Mouse (Mus musculus) forebrain, embryonic 11.5 days (tissue): ENCODE results near the gene Fbxl16. TPM values are rescaled to one million over a fixed set of nuclear protein-coding genes. Genes with fewer than 3 reads are reported as not detected.

Experiments
- ATAC-seq: fragments of 200-750 bp; cut with Nextera tagmentation; replicated peaks from 2 replicates; pipeline ENCODE4 v1.8.0; 2017; ENCODE audit warnings: moderate TSS enrichment; ENCODE audit not compliant: low FRiP score
- DNase-seq: peaks from one replicate; pipeline ENCODE4 v3.0.0-alpha.2; 2017; ENCODE audit warnings: low spot score
- H3K27ac ChIP-seq: fragments of 300-500 bp; sonication (generic); 2 replicates; pipeline ENCODE4 v1.5.1; 2014; ENCODE audit warnings: low read depth, low read length
- H3K27me3 ChIP-seq: fragments of 300-500 bp; sonication (generic); 2 replicates; pipeline ENCODE4 v1.6.1; 2014; ENCODE audit warnings: mild to moderate bottlenecking, low read length, mixed read lengths; ENCODE audit not compliant: control insufficient read depth, insufficient read depth
- H3K36me3 ChIP-seq: fragments of 300-500 bp; sonication (generic); 2 replicates; pipeline ENCODE4 v1.6.1; 2014; ENCODE audit warnings: mild to moderate bottlenecking, low read length, moderate library complexity, mixed read lengths; ENCODE audit not compliant: control insufficient read depth, insufficient read depth
- H3K4me1 ChIP-seq: fragments of 300-500 bp; sonication (generic); replicated peaks from 2 replicates; pipeline ENCODE4 v1.6.1; 2014; ENCODE audit warnings: low read length, mixed read lengths; ENCODE audit not compliant: control insufficient read depth, insufficient read depth
- H3K4me2 ChIP-seq: fragments of 300-500 bp; sonication (generic); 2 replicates; pipeline ENCODE4 v1.6.1; 2014; ENCODE audit warnings: low read depth, mild to moderate bottlenecking, low read length, moderate library complexity, mixed read lengths; ENCODE audit not compliant: severe bottlenecking
- H3K4me3 ChIP-seq: fragments of 300-500 bp; sonication (generic); 2 replicates; pipeline ENCODE4 v1.5.1; 2014; ENCODE audit warnings: low read depth, low read length
- H3K9ac ChIP-seq: fragments of 300-500 bp; sonication (generic); 2 replicates; pipeline ENCODE4 v1.6.1; 2014; ENCODE audit warnings: low read length
- H3K9me3 ChIP-seq: fragments of 300-500 bp; sonication (generic); 2 replicates; pipeline ENCODE4 v1.6.1; 2016; ENCODE audit warnings: low read length, mixed read lengths; ENCODE audit not compliant: control insufficient read depth
- WGBS: fragments of 180-500 bp; shearing (Covaris S2); extraction: QIAGEN DNeasy Blood & Tissue Kit; methylation state at CpG from one replicate; pipeline ENCODE4 v1.1.7; 2014; 5-methylcytosine and 5-hydroxymethylcytosine counted together
- polyA plus RNA-seq: library from polyadenylated mRNA; unstranded; fragments of >200 nt; fragmentation: Nextera tagmentation; extraction: Ambion mirVana; gene quantifications from 2 replicates; pipeline ENCODE4 v1.2.1, GENCODE M21; 2014

The Fbxl16 gene
- polyA plus RNA-seq, 1 experiment from 2014 or later = 13.6 TPM

DNA sequence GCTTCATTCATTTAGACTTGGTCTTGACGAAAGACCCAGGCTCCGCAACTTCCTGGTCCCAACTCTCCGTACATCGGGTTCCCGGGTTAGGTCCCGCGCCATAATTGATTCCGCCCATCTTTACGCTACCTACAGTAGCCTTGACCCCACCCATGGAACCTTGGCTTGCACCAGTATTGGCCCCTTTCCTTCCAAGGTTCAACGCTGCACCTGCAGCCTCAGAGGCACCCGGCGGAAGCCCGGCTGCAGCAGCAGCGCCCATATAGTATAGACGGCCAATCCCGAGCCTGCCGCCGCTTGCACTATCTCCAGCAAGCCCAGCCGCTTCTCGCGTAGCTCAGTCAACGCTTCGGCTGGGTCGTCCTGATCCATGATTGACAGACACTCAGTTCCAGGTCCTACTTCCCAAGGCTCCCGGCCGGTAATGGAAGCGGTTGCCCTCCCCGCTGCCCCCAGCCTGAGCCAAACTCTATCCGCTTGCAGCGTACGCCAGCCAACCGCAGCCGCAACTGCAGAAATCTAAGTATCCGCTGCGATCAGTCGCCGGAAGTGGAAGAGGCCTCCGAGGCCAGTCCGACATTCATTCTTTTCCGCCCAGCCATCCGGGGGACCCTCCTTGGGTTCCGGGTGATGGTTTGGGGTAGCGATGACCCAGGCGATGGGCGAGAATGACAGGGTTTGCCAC is 16.9 kb upstream of the Fbxl16 start:
- H3K4me3 ChIP-seq = peak overlapping the region; percentile 75
- peak overlapping the region; percentile 90 for H3K9ac ChIP-seq
- no peaks in the 10 kb centered on the region for H3K27me3 ChIP-seq
- peak overlapping the region; percentile 93 for H3K4me2 ChIP-seq
- H3K36me3 ChIP-seq = no peaks in the 10 kb centered on the region; the same call in none of the 2 replicates
- ATAC-seq = peak; percentile 49
- peak; percentile 91 for DNase-seq
- H3K9me3 ChIP-seq = no peaks in the 10 kb centered on the region
- peak overlapping the region; percentile 94 for H3K27ac ChIP-seq
- peaks cover 37% of the 10 kb centered on the region for H3K4me1 ChIP-seq
- under 1% methylated on average over 45 of the region's 45 CpGs for WGBS

DNA sequence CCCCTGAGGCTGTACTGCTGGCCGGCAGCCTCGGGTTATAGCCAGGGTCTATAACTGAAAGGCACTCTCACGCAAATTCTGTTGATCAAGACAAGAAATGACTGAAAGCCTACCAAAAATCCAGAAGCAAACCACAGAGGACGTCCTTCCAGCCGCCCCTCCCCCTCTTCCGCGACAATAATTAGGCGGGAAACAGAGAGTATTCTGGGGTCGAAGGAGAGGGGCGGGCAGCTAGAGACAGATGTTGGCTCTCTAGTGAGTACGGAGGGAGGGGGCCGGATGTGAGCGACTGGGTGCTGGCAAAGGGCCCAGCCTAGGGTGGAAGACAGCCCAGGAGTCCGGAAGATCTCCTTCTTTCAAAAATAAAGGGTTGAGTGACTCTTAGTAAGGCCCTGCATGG is 16.3 kb upstream of the Fbxl16 start, which contains the start of gene Fam173a:
Gene Fam173a, minus strand, starts transcription at position 287 of the 400 bp plus-strand sequence.
- Histone ChIP-seq H3K36me3 (no peaks in the 10 kb centered on the region; the same call in none of the 2 replicates), H3K9ac (peak within 1 kb of the TSS; percentile 90), H3K4me1 (peaks cover 37% of the 10 kb centered on the region), H3K4me3 (peak within 1 kb of the TSS; percentile 75), H3K27me3 (no peaks in the 10 kb centered on the region), H3K4me2 (peak within 1 kb of the TSS; percentile 93), H3K9me3 (no peaks in the 10 kb centered on the region), H3K27ac (peak within 1 kb of the TSS; percentile 94)
- DNase-seq (peak; percentile 83), ATAC-seq (peak; percentile 34; the same call in 1 of the 2 replicates)
- WGBS = under 1% methylated on average over 14 of the region's 14 CpGs

DNA sequence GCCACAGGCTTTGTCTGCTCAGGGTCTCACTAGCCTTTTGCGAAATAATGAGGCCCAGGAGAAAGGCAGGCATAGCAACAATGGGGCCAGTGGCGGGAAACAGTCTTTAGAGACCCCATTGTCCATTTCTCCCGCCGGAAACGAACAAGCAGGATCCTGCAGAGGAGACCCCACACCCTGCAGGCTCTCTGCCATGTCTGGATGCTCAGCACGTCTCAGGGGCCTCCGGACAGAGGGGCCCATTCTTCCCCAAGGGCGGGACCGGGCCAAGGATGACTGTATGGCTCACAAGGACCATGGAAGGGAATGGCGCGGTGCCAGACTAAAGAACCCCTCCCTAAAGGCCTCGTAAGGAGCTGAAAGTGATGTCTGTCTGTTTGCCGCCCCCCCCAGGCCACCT is 14.7 kb upstream of the Fbxl16 start:
- DNase-seq (peak; percentile 74), ATAC-seq (peak; percentile 32; the same call in 1 of the 2 replicates)
- H3K4me3 ChIP-seq = peak overlapping the region; percentile 82
- H3K27me3 ChIP-seq = no peaks in the 10 kb centered on the region
- peak overlapping the region; percentile 90 for H3K9ac ChIP-seq
- 20% methylated on average over 13 of the region's 13 CpGs for whole genome bisulfite sequencing
- no peaks in the 10 kb centered on the region for H3K9me3 ChIP-seq
- peak overlapping the region; percentile 91 for H3K4me2 ChIP-seq
- no peaks in the 10 kb centered on the region; the same call in 1 of the 2 replicates for H3K36me3 ChIP-seq
- peak overlapping the region; percentile 94 for H3K27ac ChIP-seq
- H3K4me1 ChIP-seq = peaks cover 37% of the 10 kb centered on the region

DNA sequence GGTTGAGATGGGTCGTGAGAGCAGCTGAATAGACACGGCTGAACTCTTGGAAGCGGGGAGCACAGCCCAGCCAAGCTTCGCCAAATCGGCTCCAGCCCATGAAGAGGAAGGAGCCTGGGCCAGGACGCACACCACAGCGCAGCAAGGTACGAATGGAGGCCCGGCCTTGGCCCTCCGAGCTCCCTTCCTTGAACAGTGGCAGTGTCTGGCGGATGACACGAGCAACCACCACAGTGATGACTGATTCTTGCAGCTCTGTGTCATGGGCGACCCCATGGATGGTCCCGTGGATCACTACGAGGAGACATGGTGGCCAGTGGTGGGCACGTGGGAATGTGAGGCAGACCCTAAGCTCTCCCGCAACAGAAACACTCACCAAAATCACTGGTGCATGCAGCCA is 13.9 kb upstream of the Fbxl16 start:
- H3K36me3 ChIP-seq = no peaks in the 10 kb centered on the region
- WGBS = 51% methylated on average over 17 of the region's 17 CpGs
- H3K4me1 ChIP-seq = peaks cover 37% of the 10 kb centered on the region
- peak overlapping the region; percentile 91 for H3K4me2 ChIP-seq
- peak overlapping the region; percentile 90 for H3K9ac ChIP-seq
- DNase-seq (peak; percentile 66), ATAC-seq (no peak)
- H3K27ac ChIP-seq = peak overlapping the region; percentile 94
- H3K27me3 ChIP-seq = no peaks in the 10 kb centered on the region
- no peaks in the 10 kb centered on the region for H3K9me3 ChIP-seq
- H3K4me3 ChIP-seq = peak overlapping the region; percentile 82

DNA sequence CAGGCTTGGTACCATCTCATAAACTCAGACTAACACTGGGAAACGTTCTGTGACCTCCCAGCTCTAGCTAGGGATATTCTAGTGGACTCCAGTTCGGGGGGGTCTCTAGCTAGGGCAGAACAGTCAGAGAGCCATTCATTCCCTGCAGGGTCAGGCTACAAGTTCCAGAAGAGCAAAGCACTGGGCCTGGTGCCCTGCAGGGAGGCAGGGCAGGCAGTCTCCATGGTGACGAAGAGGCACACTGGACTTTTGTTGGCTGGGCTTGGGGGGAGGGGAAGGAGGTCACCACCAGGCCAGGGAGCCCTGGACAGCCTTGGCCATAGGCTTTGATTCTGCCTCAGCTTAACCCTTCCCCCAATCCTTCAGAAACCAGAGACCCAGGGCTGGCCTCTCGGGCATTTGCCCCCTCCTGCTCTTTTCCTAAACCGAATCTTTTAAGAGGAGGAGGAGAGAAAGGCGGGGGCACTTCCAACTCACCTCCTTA is 13.2 kb upstream of the Fbxl16 start, which contains the start of gene AC134908.4:
Gene AC134908.4, minus strand, starts transcription at position 51 of the 484 bp plus-strand sequence.
- WGBS = under 1% methylated on average over 6 of the region's 6 CpGs
- Histone ChIP-seq H3K4me2 (peak within 1 kb of the TSS; percentile 91), H3K27me3 (no peaks in the 10 kb centered on the region), H3K9ac (peak within 1 kb of the TSS; percentile 90), H3K9me3 (no peaks in the 10 kb centered on the region), H3K4me1 (peaks cover 35% of the 10 kb centered on the region), H3K27ac (peak within 1 kb of the TSS; percentile 94), H3K36me3 (no peaks in the 10 kb centered on the region), H3K4me3 (peak within 1 kb of the TSS; percentile 82)
- peak; percentile 32 for ATAC-seq
- peak; percentile 81 for DNase-seq

DNA sequence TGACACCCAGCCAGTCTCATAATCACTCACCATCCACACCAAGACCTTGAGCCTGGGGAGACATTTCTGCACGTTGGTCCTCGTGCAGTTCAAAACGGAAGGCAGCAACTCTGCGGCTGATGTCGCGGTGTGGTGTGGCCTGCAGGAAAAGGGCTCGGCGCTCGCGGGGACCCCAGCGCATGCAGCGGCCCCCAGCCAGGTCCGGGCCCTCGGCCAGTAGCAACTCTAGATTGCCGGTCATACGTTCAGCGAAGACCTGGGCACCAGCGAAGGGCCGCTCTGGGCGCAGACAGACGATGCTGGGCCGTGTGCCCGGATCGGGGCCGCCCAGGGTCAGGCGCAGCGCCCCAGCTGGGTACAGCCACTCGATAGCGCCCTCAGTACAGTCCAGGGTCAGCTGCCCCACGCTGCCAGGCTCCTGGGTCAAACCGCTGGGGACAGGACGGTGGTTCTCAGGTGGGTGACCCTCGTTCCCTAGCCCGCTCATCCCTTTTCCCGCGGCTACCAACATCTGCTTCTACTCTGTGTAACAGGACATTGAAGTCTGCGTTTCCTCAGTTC is 12.6 kb upstream of the Fbxl16 start:
- Histone ChIP-seq H3K9me3 (no peaks in the 10 kb centered on the region), H3K4me1 (peaks cover 31% of the 10 kb centered on the region), H3K4me3 (peak overlapping the region; percentile 82), H3K36me3 (no peaks in the 10 kb centered on the region), H3K4me2 (peak overlapping the region; percentile 91), H3K9ac (peak overlapping the region; percentile 90), H3K27me3 (no peaks in the 10 kb centered on the region), H3K27ac (peak overlapping the region; percentile 94)
- ATAC-seq (no peak), DNase-seq (peak; percentile 68)
- WGBS = under 1% methylated on average over 37 of the region's 37 CpGs

DNA sequence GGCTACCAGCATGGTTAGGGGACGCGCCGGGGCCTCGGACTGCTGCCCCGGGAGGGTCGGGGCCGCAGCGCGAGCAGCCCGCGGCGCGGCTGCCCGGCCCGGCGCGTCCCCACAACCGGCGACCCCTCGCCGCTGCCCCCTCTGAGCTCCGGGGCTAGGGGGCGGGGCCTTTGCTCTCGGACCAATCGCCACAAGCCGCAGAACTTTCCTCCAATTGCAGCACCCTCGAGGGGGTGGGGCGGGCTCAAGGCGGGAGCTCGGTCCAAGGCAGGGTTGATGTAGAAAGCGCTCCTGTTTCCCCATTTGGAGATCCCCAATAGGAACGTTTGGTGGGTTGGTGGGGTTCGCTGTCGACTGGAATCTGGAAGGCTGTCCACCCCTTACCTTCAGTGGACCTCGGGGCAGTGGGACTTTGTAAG is 11.9 kb upstream of the Fbxl16 start, which contains the start of gene Metrn:
Gene Metrn, minus strand, starts transcription at position 186 of the 419 bp plus-strand sequence.
- no peaks in the 10 kb centered on the region for H3K36me3 ChIP-seq
- peak within 1 kb of the TSS; percentile 90 for H3K9ac ChIP-seq
- WGBS = 1% methylated on average over 30 of the region's 35 CpGs
- H3K9me3 ChIP-seq = no peaks in the 10 kb centered on the region
- peak within 1 kb of the TSS; percentile 94 for H3K27ac ChIP-seq
- DNase-seq = peak; percentile 96
- peak within 1 kb of the TSS; percentile 91 for H3K4me2 ChIP-seq
- no peaks in the 10 kb centered on the region for H3K27me3 ChIP-seq
- H3K4me1 ChIP-seq = peaks cover 29% of the 10 kb centered on the region
- ATAC-seq = peak; percentile 72
- H3K4me3 ChIP-seq = peak within 1 kb of the TSS; percentile 82

DNA sequence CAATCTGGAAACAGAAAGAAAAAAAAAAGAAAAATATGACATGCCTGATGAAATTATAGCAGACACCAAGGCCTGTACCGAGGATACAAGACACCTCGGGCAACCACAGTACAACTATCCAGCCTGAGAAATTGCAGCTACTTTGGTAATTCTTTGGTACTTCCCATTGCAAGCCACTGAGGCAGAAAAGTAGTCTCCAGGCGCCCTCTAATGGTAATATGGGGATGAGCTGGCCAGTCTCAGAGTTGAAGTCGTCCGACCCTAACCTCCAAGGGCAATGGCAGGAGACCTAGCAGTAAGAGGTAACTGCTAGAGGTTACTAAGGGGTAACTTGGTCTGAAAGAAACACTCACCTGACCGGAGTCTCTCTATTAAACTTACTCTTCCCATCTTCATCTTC is 7.9 kb upstream of the Fbxl16 start:
- H3K4me2 ChIP-seq = no peak overlapping the region
- peaks cover 12% of the 10 kb centered on the region; the same call in 1 of the 2 replicates for H3K4me1 ChIP-seq
- no peaks in the 10 kb centered on the region for H3K36me3 ChIP-seq
- no peak overlapping the region for H3K27ac ChIP-seq
- ATAC-seq (no peak), DNase-seq (peak; percentile 77)
- no peak overlapping the region for H3K4me3 ChIP-seq
- H3K9me3 ChIP-seq = no peaks in the 10 kb centered on the region
- 5% methylated on average over 6 of the region's 6 CpGs for WGBS
- H3K9ac ChIP-seq = no peak overlapping the region
- H3K27me3 ChIP-seq = no peaks in the 10 kb centered on the region
